Mouse (Mus musculus): ENCODE results near the gene Arhgap19.

Arhgap19 gene

GRCm38 (mm10) chr19:41831718-41832391 lies 30.0 kb upstream of the Arhgap19 start:
- DNase-seq (ENCODE audit: low spot score in 2 of 2) = peak; percentile 9 to 13

DNA sequence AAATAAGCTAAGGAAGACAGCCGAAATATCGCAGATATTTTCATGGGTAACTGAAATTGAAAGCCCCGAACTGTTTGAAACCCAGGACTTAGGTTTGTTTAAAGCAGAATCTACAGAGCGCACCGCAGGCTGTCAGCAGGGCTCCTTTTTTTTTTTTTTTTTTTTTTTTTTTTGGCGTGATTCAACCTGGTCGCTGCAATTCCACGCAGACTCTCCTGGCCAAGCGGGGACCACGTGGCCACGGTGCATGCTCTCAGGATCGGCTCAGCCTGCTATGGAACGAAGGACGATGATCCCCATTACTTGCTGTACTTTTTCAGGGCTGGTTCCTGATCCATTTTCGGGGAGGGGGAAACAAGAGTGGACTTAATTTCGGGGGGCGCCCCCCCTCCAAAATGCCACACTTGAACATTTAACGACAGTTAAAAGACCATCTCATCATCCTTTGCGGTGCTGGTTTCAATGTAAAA lies 29.3 kb upstream of the Arhgap19 start:
- peak; percentile 44 to 45 for DNase-seq (ENCODE audit: low spot score in 2 of 2)

DNA sequence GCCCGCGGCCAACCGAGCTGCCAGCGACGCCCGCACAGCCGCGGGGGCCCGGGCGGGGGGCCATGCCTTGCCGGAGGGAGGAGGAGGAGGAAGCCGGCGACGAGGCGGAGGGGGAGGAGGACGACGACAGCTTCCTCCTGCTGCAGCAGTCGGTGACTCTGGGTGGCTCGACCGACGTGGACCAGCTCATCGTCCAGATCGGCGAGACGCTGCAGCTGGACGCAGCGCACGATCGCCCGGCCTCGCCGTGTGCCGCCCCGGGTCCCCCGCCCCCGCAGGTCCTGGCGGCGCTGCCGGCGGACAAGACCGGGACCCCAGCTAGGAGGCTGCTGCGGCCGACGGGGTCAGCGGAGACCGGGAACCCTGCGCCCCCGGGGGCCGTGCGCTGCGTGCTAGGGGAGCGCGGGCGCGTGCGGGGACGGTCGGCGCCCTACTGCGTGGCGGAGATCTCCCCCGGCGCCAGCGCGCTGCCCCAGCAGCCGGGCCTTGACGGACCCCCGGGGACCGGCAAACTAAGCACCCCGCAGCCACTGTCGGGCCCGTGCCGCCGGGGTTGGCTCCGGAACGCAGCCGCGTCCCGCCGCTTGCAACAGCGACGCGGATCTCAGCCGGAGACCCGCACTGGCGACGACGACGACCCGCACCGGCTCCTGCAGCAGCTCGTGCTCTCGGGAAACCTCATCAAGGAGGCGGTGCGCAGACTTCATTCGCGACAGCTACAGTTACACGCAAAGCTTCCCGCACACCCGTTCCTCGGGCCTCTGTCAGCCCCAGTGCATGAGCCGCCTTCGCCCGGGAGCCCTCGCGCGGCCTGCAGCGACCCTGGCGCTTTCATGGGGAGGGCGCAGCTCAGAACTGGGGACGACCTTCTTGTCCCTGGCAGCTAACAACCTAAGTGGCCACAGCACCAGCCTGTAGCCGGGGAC lies 28.5 kb upstream of the Arhgap19 start:
- DNase-seq (ENCODE audit: low spot score in 2 of 2) = peak; percentile 36 to 48

- DNase-seq (ENCODE audit: low spot score in 2 of 2) = peak; percentile 85 to 95
These were observed 27.7 kb upstream of the Arhgap19 start, which contains the start of gene Frat1 for GRCm38 (mm10) chr19:41829381-41830105. Frat1 (plus strand) TSS chr19:41829970.

GRCm38 (mm10) chr19:41828941-41829340 lies 27.1 kb upstream of the Arhgap19 start:
- no peak for DNase-seq (ENCODE audit: low spot score in 2 of 2)

DNA sequence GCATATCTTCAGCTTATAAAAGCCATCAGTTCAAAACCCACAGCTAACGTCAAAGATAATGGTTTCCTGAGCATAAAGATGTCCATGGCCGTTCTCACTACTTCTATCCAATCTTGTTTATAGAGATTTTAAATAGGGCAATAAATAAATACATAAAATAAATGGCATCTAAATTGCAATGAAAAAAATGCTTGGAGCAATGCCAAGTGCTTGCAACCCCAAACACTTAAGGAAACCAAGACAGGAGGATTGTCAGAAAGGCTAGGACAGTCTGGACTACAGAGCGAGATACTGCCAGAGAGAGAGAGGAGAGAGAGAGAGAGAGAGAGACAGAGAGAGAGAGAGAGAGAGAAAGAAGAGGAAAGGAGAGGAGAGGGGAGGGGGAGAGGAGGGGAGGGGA lies 24.7 kb upstream of the Arhgap19 start:
- no peak for DNase-seq (ENCODE audit: low spot score in 2 of 2)

DNA sequence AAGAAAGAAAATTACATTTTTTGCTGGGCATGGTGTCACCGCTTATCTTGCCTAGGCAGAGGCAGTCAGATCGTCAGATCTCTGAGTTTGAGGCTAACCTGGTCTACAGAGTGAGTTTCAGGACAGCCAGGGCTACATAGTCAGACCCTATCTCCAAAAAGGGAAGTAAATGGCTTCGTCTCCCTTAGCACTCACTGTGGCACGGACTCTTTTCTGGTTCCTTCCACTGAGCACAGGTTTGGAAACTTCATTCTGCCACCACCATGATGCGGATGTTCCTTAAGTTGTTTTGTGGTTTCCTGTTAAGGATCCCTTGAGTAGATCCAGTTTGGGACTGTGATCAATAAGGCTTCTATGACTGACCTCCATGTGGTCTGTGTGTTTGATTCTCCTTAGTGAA lies 23.1 kb upstream of the Arhgap19 start:
- no peak for DNase-seq (ENCODE audit: low spot score in 2 of 2)

DNA sequence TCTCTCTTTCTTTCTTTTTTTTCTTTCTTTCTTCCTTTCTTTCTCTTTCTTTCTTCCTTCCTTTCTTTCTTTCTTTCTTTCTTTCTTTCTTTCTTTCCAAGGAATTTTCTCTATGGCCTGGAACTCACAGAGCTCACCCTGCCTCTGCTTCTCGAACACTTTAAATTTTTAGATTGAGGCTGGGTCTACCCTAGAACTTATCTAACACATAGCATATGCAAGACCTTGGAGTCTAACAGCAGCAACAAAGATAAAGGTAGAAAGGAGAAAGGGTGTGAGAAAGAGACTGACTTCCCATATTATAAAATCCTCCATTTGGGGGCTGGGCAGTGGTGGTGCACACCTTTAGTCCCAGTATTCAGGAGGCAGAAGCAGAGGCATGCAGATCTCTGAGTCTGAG lies 20.7 kb upstream of the Arhgap19 start:
- DNase-seq (ENCODE audit: low spot score in 2 of 2) = no peak

GRCm38 (mm10) chr19:41821436-41821835 lies 19.6 kb upstream of the Arhgap19 start:
- no peak for DNase-seq (ENCODE audit: low spot score in 2 of 2)

DNA sequence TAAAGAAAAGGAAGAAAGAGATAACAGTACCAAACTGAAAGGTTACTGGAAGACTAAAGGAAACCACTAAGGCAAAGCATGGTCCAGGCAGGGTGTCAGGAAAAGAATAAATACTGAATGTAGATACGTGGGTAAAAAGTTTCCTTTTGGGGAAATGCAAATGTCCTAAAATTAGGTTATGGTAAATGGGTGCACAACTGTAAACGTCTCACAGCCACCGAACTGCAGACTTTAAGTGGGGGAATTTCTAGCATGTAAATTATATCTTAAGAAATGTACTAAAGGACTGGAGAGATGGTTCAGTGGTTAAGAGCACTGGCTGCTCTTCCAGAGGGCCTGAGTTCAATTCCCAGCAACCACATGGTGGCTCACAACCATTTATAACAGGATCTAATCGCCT lies 16.9 kb upstream of the Arhgap19 start:
- no peak for DNase-seq (ENCODE audit: low spot score in 2 of 2)

DNA sequence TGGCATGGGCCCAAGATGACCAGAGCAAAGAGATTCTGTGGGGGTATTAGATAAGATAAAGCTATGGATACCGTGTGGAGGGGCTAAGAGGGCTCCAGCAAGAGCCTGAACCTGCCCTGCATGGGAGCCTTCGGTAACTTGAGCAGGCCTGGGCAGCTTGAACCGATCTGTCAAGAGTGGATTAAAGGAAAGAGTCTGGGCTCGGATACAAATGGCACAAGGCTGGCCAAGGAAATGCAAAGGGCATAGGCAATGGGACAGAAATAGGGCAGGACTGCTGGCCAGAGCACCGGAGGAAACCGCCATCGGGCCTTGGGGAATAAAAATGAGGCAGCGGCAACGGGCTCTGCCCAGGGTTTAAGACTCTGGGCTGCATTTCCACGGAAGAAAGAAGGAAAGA lies 15.5 kb upstream of the Arhgap19 start:
- DNase-seq (ENCODE audit: low spot score in 2 of 2) = no peak

DNA sequence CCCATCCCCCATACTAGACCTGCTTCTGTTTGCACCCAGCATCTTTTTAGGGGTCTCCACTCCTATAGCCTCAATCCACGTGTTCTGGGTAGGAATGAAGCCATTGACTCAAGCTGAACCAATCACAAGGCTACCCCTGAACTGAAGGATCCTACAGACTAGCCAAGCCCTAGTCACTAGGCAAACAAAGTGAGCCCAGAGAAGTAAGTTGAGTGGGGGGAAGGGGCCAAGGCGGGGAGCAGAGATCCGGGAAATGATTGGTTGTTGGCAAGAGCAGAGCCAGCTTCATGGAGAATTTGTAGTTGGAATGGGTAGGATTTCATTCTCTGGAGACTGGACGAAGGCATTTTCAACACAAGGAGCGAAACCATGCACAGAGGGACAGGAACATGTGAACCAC lies 15.1 kb upstream of the Arhgap19 start:
- no peak for DNase-seq (ENCODE audit: low spot score in 2 of 2)

- no peak for DNase-seq (ENCODE audit: low spot score in 2 of 2)
These were observed 14.6 kb upstream of the Arhgap19 start for GRCm38 (mm10) chr19:41816410-41816809.

- DNase-seq (ENCODE audit: low spot score in 2 of 2) = no peak
These were observed 11.5 kb upstream of the Arhgap19 start for GRCm38 (mm10) chr19:41813374-41813773.

GRCm38 (mm10) chr19:41812525-41812924 lies 10.7 kb upstream of the Arhgap19 start:
- DNase-seq (ENCODE audit: low spot score in 2 of 2) = no peak

DNA sequence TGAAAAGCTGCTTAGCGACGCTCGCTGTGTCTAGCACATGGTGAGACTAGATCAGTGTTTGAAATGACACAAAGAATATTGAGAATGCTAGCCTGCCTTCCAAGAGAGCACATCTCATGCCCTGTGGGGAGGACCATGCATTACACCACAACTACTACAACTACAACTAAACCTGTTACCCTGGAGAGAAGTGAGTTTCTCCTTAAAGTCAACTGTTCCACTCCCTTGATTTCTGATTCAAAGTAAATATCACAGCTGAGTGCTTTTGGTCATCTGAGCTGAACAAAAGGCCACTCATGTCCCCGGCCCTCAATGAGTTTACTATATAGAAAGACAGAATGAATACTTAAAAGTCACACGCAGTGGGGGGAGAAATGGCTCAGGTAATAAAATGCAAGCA lies 8.2 kb upstream of the Arhgap19 start:
- no peak for DNase-seq (ENCODE audit: low spot score in 2 of 2)

- no peak for DNase-seq (ENCODE audit: low spot score in 2 of 2)
These were observed 6.3 kb upstream of the Arhgap19 start for GRCm38 (mm10) chr19:41808104-41808634.

GRCm38 (mm10) chr19:41807497-41807896 lies 5.7 kb upstream of the Arhgap19 start:
- DNase-seq (ENCODE audit: low spot score in 2 of 2) = no peak

GRCm38 (mm10) chr19:41805831-41806230 lies 4.0 kb upstream of the Arhgap19 start:
- no peak for DNase-seq (ENCODE audit: low spot score in 2 of 2)

DNA sequence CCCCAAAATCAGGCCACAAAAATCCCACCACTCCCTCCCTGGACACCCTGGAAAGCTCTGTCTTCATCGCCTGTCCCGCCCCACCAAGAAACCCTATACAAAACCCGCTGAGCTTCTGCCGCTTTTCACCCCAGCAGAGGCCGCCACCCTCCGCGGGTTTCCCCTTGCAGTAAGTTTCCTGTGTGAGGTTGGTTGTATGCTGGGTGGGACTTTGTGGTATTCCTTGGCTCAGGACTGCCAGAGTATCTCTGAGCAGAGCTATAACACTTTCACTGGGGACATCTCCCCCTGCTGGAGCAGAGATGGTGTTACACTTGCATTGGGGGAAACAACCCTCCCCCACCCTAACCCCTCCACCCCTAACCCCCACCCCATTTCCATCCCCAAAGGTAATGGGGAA lies 1.5 kb upstream of the Arhgap19 start:
- no peak for DNase-seq (ENCODE audit: low spot score in 2 of 2)

DNA sequence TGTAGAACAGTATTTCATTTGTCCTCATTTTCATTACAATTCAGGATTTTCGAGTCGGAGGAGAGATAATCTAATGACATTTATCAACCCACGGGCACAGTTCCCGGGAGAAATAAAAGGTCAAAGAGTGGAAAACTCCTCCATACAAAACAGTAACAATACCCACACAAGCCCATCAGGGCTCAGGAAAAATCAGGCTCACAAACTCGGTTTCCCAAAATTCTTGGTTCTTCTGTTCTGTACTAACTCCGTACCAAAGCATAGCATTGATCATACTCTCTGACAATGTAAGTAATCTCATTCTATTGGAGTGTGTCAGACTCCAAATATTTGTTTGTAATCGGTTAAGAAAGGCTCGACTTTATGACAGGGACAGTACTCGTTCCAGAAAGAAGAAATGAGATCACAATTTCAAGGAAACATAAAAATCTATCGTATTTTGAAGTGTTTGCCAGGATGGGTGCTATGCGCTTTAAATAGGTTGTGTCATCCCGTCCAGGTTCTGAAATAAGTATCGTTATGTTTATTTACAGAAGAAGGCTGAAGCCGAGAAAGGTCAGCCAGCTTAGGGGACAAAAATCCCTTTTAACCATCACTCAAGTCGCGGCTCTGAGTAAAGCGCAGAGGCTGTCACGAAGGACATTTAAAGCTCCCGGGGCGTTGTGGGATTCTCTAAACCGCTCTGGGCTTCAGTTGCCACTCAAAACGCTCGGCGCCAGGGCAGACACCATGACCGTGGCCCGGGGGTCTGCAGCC lies 683 bp downstream of the Arhgap19 start:
- DNase-seq (ENCODE audit: low spot score in 2 of 2) = no peak
